Mouse (Mus musculus) MEL (cell line): ENCODE measurements around the gene Mdc1. TPM values are rescaled to one million over a fixed set of nuclear protein-coding genes. Genes with fewer than 3 reads are reported as not detected.

Experiments
- DNase-seq: peaks from one replicate; pipeline ENCODE4 v3.0.0; 2011; ENCODE audit warnings: low read depth, low spot score
- H3K27ac ChIP-seq: 2 replicates; pipeline ENCODE4 v1.5.1; 2012; ENCODE audit warnings: low read depth, mild to moderate bottlenecking, control low read depth, low read length, moderate library complexity; ENCODE audit not compliant: control insufficient read depth
- H3K27me3 ChIP-seq, 2 experiments: fragments of 150-350 bp in 1 of 2; sonication (generic) in 1 of 2; 2 replicates each; pipeline ENCODE4 v1.6.1; 2012; ENCODE audit warnings: low read length in 2 of 2, mild to moderate bottlenecking in 2 of 2, improper control_type of control experiment in 1 of 2, moderate library complexity in 1 of 2; ENCODE audit not compliant: insufficient read depth in 2 of 2, control insufficient read depth in 1 of 2
- H3K36me3 ChIP-seq, 2 experiments: 2 replicates each; pipeline ENCODE4 v1.6.1; 2012 to 2014; ENCODE audit warnings: low read length in 2 of 2, improper control_type of control experiment in 1 of 2, inconsistent platforms in 1 of 2, mild to moderate bottlenecking in 1 of 2; ENCODE audit not compliant: insufficient read depth in 2 of 2, control insufficient read depth in 1 of 2
- H3K4me1 ChIP-seq, 2 experiments: fragments of 150-350 bp in 1 of 2; sonication (generic) in 1 of 2; 2 replicates each; pipeline ENCODE4 v1.6.1; 2012; ENCODE audit warnings: low read length in 2 of 2, improper control_type of control experiment in 1 of 2, mild to moderate bottlenecking in 1 of 2; ENCODE audit not compliant: insufficient read depth in 2 of 2, control insufficient read depth in 1 of 2
- H3K4me3 ChIP-seq, 2 experiments: fragments of 150-350 bp in 1 of 2; sonication (generic) in 1 of 2; 2 replicates each; pipeline ENCODE4 v1.5.1; 2012; ENCODE audit warnings: low read depth in 2 of 2, low read length in 2 of 2, mild to moderate bottlenecking in 2 of 2, moderate library complexity in 2 of 2, control low read depth in 1 of 2, improper control_type of control experiment in 1 of 2; ENCODE audit not compliant: control insufficient read depth in 1 of 2, insufficient read depth in 1 of 2
- H3K79me2 ChIP-seq: 2 replicates; pipeline ENCODE4 v1.6.1; 2012; ENCODE audit warnings: mild to moderate bottlenecking, low read length, moderate library complexity; ENCODE audit not compliant: control insufficient read depth, poor library complexity, insufficient read depth
- H3K9ac ChIP-seq: 2 replicates; pipeline ENCODE4 v1.6.1; 2012; ENCODE audit warnings: low read depth, mild to moderate bottlenecking, control low read depth, low read length, moderate library complexity; ENCODE audit not compliant: control insufficient read depth, poor library complexity, severe bottlenecking
- H3K9me3 ChIP-seq: fragments of 150-350 bp; sonication (generic); replicated peaks from 2 replicates; pipeline ENCODE4 v1.6.1; 2012; ENCODE audit warnings: mild to moderate bottlenecking, low read length, improper control_type of control experiment, moderate library complexity; ENCODE audit not compliant: insufficient read depth
- CHD1 ChIP-seq: IDR thresholded peaks from 2 replicates; pipeline ENCODE4 v1.6.1; 2012; ENCODE audit warnings: low read depth, mild to moderate bottlenecking, inconsistent platforms, low read length, improper control_type of control experiment
- CHD2 ChIP-seq: IDR thresholded peaks from 2 replicates; pipeline ENCODE4 v1.6.1; 2011; ENCODE audit warnings: low read length, improper control_type of control experiment
- ELF1 ChIP-seq: IDR thresholded peaks from 2 replicates; pipeline ENCODE4 v1.6.1; 2014; ENCODE audit warnings: low read depth, mild to moderate bottlenecking, inconsistent platforms, low read length, improper control_type of control experiment, moderate library complexity
- GATA1 ChIP-seq: IDR thresholded peaks from 2 replicates; pipeline ENCODE4 v1.6.1; 2011; ENCODE audit warnings: low read depth, low read length, improper control_type of control experiment
- MAZ ChIP-seq: IDR thresholded peaks from 2 replicates; pipeline ENCODE4 v1.6.1; 2012; ENCODE audit warnings: low read depth, mild to moderate bottlenecking, inconsistent platforms, low read length, improper control_type of control experiment
- MXI1 ChIP-seq: IDR thresholded peaks from 2 replicates; pipeline ENCODE4 v1.6.1; 2011; ENCODE audit warnings: mild to moderate bottlenecking, low read depth, low read length, improper control_type of control experiment
- MYB ChIP-seq: IDR thresholded peaks from 2 replicates; pipeline ENCODE4 v1.6.1; 2011; ENCODE audit warnings: mild to moderate bottlenecking, low read depth, low read length, improper control_type of control experiment
- MYC ChIP-seq: IDR thresholded peaks from 2 replicates; pipeline ENCODE4 v1.6.1; 2011; ENCODE audit warnings: low read depth, mild to moderate bottlenecking, low read length, improper control_type of control experiment, moderate library complexity
- NELFE ChIP-seq: IDR thresholded peaks from 2 replicates; pipeline ENCODE4 v1.6.1; 2011; ENCODE audit warnings: low read depth, low read length, improper control_type of control experiment
- POLR2A ChIP-seq, 2 experiments: IDR thresholded peaks; 2 replicates each; pipeline ENCODE4 v1.6.1; 2011 to 2012; ENCODE audit warnings: low read length in 2 of 2, mild to moderate bottlenecking in 2 of 2, control low read depth in 1 of 2, improper control_type of control experiment in 1 of 2, low read depth in 1 of 2, moderate library complexity in 1 of 2; ENCODE audit not compliant: control insufficient read depth in 1 of 2, insufficient read depth in 1 of 2, poor library complexity in 1 of 2
- POLR2AphosphoS5 ChIP-seq: IDR thresholded peaks from 2 replicates; pipeline ENCODE4 v1.6.1; 2012; ENCODE audit warnings: low read depth, borderline replicate concordance, mild to moderate bottlenecking, inconsistent platforms, low read length, moderate library complexity, mixed read lengths
- RCOR1 ChIP-seq: IDR thresholded peaks from 2 replicates; pipeline ENCODE4 v1.6.1; 2012; ENCODE audit warnings: low read depth, mild to moderate bottlenecking, inconsistent platforms, low read length, improper control_type of control experiment
- TAL1 ChIP-seq: IDR thresholded peaks from 2 replicates; pipeline ENCODE4 v1.6.1; 2012; ENCODE audit warnings: mild to moderate bottlenecking, inconsistent platforms, low read length, moderate library complexity, mixed read lengths
- UBTF ChIP-seq: IDR thresholded peaks from 2 replicates; pipeline ENCODE4 v1.6.1; 2012; ENCODE audit warnings: low read depth, mild to moderate bottlenecking, inconsistent platforms, low read length, improper control_type of control experiment, moderate library complexity, borderline replicate concordance; ENCODE audit not compliant: insufficient read depth
- ZC3H11A ChIP-seq: IDR thresholded peaks from 2 replicates; pipeline ENCODE4 v1.6.1; 2012; ENCODE audit warnings: low read depth, mild to moderate bottlenecking, inconsistent platforms, low read length, improper control_type of control experiment
- ZMIZ1 ChIP-seq: IDR thresholded peaks from 2 replicates; pipeline ENCODE4 v1.6.1; 2012; ENCODE audit warnings: low read depth, mild to moderate bottlenecking, inconsistent platforms, low read length, improper control_type of control experiment, moderate library complexity
- polyA plus RNA-seq, 2 experiments: library from polyadenylated mRNA; stranded (reverse) in 1 of 2; unstranded in 1 of 2; fragments of >175 nt in 1 of 2; fragments of >200 nt in 1 of 2; gene quantifications; 2 replicates each; pipeline versions ENCODE4 v1.2.1 to v1.2.4; 2012; ENCODE audit warnings: low replicate concordance in 2 of 2, low read depth in 1 of 2; ENCODE audit not compliant: insufficient read length in 2 of 2, insufficient read depth in 1 of 2, missing spikeins in 1 of 2
- total RNA-seq: library from RNA; depleted of rRNA; stranded (reverse); fragments of 300-350 nt; gene quantifications from 2 replicates; pipeline ENCODE4 v1.2.3, GENCODE M21; 2012

Mdc1 gene
- total and polyA plus RNA-seq, 3 experiments = 15.0 to 77.9 (median 46.6) TPM

GRCm38 (mm10) chr17:35810900-35811648 lies 30.2 kb upstream of the Mdc1 start:
- Histone ChIP-seq H3K4me1 (peaks cover 12 to 36% of the 10 kb centered on the region in 2 experiments), H3K27ac (no peak overlapping the region; the same call in 1 of the 2 replicates), H3K36me3 (peaks cover 0 to 20% of the 10 kb centered on the region in 2 experiments; a peak in 2 of 4 replicates), H3K9ac (no peak overlapping the region)
- no peak for TF ChIP-seq CHD1
- TF ChIP-seq TAL1 = peak; percentile 52
- TF ChIP-seq GATA1 = peak; percentile 26; the same call in 1 of the 2 replicates
- TF ChIP-seq, all 39 proteins: peak for 2
- H3K4me3 ChIP-seq = no peak overlapping the region
- no peak for DNase-seq
- no peaks in the 10 kb centered on the region for H3K79me2 ChIP-seq
- no peaks in the 10 kb centered on the region for H3K9me3 ChIP-seq
- H3K27me3 ChIP-seq = no peaks in the 10 kb centered on the region

- Histone ChIP-seq H3K27ac (no peak overlapping the region), H3K4me1 (peaks cover 12 to 36% of the 10 kb centered on the region in 2 experiments), H3K9me3 (no peaks in the 10 kb centered on the region), H3K36me3 (peaks cover 0 to 20% of the 10 kb centered on the region in 2 experiments; a peak in 2 of 4 replicates), H3K9ac (no peak overlapping the region), H3K79me2 (no peaks in the 10 kb centered on the region), H3K27me3 (no peaks in the 10 kb centered on the region), H3K4me3 (no peak overlapping the region)
- no peak for DNase-seq
- TF ChIP-seq ZMIZ1 = no peak
- no peak for TF ChIP-seq GATA1
- TF ChIP-seq NELFE = no peak
- no peak for TF ChIP-seq ELF1
- TF ChIP-seq CHD2 = no peak
- no peak for TF ChIP-seq UBTF
- no peak for TF ChIP-seq ZC3H11A
- no peak for TF ChIP-seq MYB
- TF ChIP-seq MAZ = no peak
- no peak for TF ChIP-seq MYC
- no peak for TF ChIP-seq POLR2A (IDR thresholded peaks at IDR 0.05; ENCODE audit: control insufficient read depth in 1 of 2, insufficient read depth in 1 of 2, low read depth in 1 of 2, low read length in 2 of 2, poor library complexity in 1 of 2)
- TF ChIP-seq RCOR1 = no peak
- TF ChIP-seq POLR2AphosphoS5 = no peak
- no peak for TF ChIP-seq MXI1
- TF ChIP-seq TAL1 = no peak
Measured at GRCm38 (mm10) chr17:35812307-35812706, 29.0 kb upstream of the Mdc1 start.
